Mouse (Mus musculus) midbrain, embryonic 15.5 days (tissue): ENCODE data around the gene Arhgap28. TPM values are rescaled to one million over a fixed set of nuclear protein-coding genes. Genes with fewer than 3 reads are reported as not detected.

ENCODE experiments used
- ATAC-seq: fragments of 200-750 bp; cut with Nextera tagmentation; replicated peaks from 2 replicates; pipeline ENCODE4 v1.8.0; 2017; ENCODE audit warnings: moderate TSS enrichment
- H3K27ac ChIP-seq: fragments of 300-500 bp; sonication (generic); 2 replicates; pipeline ENCODE4 v1.5.1; 2015; ENCODE audit warnings: mild to moderate bottlenecking, inconsistent platforms
- H3K27me3 ChIP-seq: fragments of 300-500 bp; sonication (generic); replicated peaks from 2 replicates; pipeline ENCODE4 v1.6.1; 2015; ENCODE audit warnings: inconsistent platforms
- H3K36me3 ChIP-seq: fragments of 300-500 bp; sonication (generic); replicated peaks from 2 replicates; pipeline ENCODE4 v1.6.1; 2015; ENCODE audit warnings: inconsistent platforms
- H3K4me1 ChIP-seq: fragments of 300-500 bp; sonication (generic); 2 replicates; pipeline ENCODE4 v1.6.1; 2015; ENCODE audit warnings: inconsistent platforms
- H3K4me2 ChIP-seq: fragments of 300-500 bp; sonication (generic); 2 replicates; pipeline ENCODE4 v1.6.1; 2015; ENCODE audit warnings: inconsistent platforms, mild to moderate bottlenecking, moderate library complexity
- H3K4me3 ChIP-seq: fragments of 300-500 bp; sonication (generic); 2 replicates; pipeline ENCODE4 v1.5.1; 2015; ENCODE audit warnings: mild to moderate bottlenecking, inconsistent platforms
- H3K9ac ChIP-seq: fragments of 300-500 bp; sonication (generic); 2 replicates; pipeline ENCODE4 v1.6.1; 2015; ENCODE audit warnings: mild to moderate bottlenecking, inconsistent platforms
- H3K9me3 ChIP-seq: fragments of 300-500 bp; sonication (generic); 2 replicates; pipeline ENCODE4 v1.6.1; 2016; ENCODE audit warnings: inconsistent platforms
- WGBS: fragments of 180-500 bp; shearing (Covaris S2); methylation state at CpG from one replicate; pipeline ENCODE4 v1.1.7; 2015; ENCODE audit warnings: mixed read lengths; 5-methylcytosine and 5-hydroxymethylcytosine counted together
- polyA plus RNA-seq: library from polyadenylated mRNA; unstranded; fragments of >200 nt; fragmentation: Nextera tagmentation; extraction: Ambion mirVana; gene quantifications from 2 replicates; pipeline ENCODE4 v1.2.1, GENCODE M21; 2015

The Arhgap28 gene
- polyA plus RNA-seq, 1 experiment from 2014 or later: 7.3 TPM

DNA sequence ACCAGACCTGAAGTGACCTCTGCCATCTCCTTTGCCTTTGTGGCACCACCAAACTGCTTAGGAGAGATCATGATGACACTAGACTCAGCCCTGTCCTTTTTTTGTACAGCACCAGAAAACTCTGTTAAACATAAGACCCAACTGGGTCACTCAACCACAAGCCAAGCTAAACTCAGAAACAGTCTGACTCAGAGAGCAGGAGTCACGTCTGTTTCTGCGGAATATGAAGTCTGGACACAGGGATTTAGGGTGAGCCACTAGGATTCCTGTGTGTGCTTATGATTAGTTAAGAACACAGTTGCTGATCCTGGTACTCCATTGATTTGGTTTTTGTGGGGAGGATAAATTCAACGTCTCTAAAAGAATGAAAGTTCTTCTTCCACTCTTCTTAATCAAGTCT is 23.3 kb downstream of the Arhgap28 start:
- Histone ChIP-seq H3K9me3 (no peaks in the 10 kb centered on the region), H3K4me2 (no peak overlapping the region), H3K4me1 (no peaks in the 10 kb centered on the region), H3K4me3 (no peak overlapping the region), H3K27me3 (no peaks in the 10 kb centered on the region), H3K27ac (no peak overlapping the region), H3K36me3 (no peaks in the 10 kb centered on the region), H3K9ac (no peak overlapping the region)
- WGBS: 87% methylated on average over 3 of the region's 3 CpGs
- no peak for ATAC-seq

DNA sequence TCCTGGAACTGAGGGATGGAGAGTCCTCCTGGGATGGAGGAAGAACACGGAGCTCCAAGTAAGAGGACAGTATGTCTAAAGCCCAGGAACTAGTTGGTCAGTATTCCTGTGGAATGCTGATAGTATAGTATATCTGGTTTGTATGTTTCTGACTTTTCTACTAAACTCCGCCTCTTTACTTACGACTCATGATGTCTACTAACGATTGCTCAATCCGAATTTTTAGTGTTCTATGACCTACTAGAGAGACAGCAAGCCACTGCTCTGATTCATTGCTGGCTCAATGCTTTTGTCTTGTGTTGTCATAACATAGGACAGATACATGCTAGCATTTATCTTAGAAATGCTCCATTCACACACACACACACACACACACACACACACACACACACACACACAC is 24.7 kb downstream of the Arhgap28 start:
- Histone ChIP-seq H3K4me1 (no peaks in the 10 kb centered on the region), H3K4me2 (no peak overlapping the region), H3K27ac (no peak overlapping the region), H3K36me3 (no peaks in the 10 kb centered on the region), H3K4me3 (no peak overlapping the region), H3K27me3 (no peaks in the 10 kb centered on the region), H3K9me3 (no peaks in the 10 kb centered on the region), H3K9ac (no peak overlapping the region)
- ATAC-seq: no peak
- 90% methylated on average over 5 of the region's 5 CpGs for WGBS

DNA sequence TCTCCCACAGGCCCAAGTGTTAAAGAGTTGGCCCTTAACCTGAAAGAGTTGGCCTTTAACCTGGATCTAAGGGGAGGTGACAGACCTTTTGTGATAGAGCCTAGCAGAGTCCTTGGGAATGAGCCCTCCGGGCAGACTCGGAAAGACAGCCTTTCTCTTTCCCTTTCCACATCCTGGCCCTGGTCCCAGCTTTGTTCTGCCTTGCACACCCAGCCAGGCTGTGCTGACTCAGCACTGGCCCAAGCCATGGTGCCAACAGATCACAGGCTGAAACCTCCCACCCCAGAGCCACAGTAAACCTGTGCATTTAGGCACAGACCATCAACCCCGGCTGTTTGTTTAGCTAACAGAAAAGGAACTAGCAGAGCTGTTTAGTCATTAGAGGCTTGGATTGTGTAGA is 25.1 kb downstream of the Arhgap28 start:
- 68% methylated on average over 3 of the region's 3 CpGs for WGBS
- Histone ChIP-seq H3K27me3 (no peaks in the 10 kb centered on the region), H3K9ac (no peak overlapping the region), H3K4me1 (no peaks in the 10 kb centered on the region), H3K4me2 (no peak overlapping the region), H3K9me3 (no peaks in the 10 kb centered on the region), H3K27ac (no peak overlapping the region), H3K36me3 (no peaks in the 10 kb centered on the region), H3K4me3 (no peak overlapping the region)
- no peak for ATAC-seq

DNA sequence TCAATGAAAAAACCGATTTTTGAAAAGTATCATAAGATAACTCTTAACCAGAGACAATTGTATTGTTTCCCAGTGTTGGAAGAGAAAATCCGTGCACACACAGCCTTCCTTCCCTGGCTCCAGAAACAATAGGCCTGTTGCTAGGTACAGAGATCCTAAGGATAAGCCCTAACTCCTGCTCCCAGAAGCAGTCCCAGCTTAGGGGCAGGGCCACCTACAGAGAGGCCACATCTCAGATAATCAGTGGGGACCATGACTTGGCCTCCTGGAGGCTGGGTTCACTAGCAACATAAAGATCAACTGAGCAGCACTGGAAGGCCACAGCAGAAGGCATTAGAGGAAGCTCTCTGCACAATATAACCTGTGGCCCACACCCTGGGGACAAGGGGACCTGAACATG is 27.5 kb downstream of the Arhgap28 start:
- Histone ChIP-seq H3K27me3 (no peaks in the 10 kb centered on the region), H3K4me2 (no peak overlapping the region), H3K4me3 (no peak overlapping the region), H3K9me3 (no peaks in the 10 kb centered on the region), H3K36me3 (no peaks in the 10 kb centered on the region), H3K4me1 (no peaks in the 10 kb centered on the region), H3K9ac (no peak overlapping the region), H3K27ac (no peak overlapping the region)
- ATAC-seq: no peak
- WGBS: 5% methylated on average over 2 of the region's 2 CpGs

DNA sequence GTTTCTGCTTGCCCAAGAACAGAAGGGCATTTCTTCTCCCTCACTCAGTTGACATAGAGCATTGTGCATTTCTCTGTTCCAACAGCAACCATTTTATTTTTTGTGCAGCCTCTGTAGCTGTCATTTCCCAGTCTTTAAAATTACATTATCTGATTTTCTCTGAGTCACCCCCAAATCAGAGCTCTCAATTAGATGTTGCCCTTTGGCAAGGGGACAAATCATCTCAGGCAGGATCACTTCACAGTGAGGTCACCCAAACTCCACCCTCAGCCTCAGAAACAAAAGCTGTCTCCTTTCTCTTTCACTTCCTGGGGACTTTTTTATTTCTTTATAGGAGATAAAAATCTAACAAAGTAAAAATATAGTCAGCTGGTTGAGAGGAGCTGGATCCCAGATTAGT is 27.9 kb downstream of the Arhgap28 start:
- Histone ChIP-seq H3K36me3 (no peaks in the 10 kb centered on the region), H3K4me3 (no peak overlapping the region), H3K9me3 (no peaks in the 10 kb centered on the region), H3K27me3 (no peaks in the 10 kb centered on the region), H3K27ac (no peak overlapping the region), H3K4me1 (no peaks in the 10 kb centered on the region), H3K4me2 (no peak overlapping the region), H3K9ac (no peak overlapping the region)
- ATAC-seq: no peak

DNA sequence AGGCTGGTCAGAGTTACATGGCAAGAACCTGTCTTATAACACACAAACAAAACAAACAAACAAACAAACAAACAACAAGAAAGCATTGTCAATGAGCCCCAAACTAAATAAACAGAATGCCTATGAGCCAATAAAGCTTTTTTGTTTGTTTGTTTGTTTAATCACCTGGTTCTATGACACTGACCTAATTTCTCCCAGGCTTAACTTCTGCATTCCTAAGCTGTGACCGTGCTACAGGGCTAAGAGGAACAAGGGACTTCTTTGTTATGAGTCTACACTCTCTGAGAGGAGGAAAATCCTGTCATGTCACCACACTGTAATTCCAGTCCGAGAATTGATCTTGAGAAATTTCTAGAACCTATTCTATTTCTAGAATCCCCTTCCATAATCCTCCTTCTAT is 29.2 kb downstream of the Arhgap28 start:
- no peak for ATAC-seq
- 63% methylated on average over 2 of the region's 2 CpGs for WGBS

DNA sequence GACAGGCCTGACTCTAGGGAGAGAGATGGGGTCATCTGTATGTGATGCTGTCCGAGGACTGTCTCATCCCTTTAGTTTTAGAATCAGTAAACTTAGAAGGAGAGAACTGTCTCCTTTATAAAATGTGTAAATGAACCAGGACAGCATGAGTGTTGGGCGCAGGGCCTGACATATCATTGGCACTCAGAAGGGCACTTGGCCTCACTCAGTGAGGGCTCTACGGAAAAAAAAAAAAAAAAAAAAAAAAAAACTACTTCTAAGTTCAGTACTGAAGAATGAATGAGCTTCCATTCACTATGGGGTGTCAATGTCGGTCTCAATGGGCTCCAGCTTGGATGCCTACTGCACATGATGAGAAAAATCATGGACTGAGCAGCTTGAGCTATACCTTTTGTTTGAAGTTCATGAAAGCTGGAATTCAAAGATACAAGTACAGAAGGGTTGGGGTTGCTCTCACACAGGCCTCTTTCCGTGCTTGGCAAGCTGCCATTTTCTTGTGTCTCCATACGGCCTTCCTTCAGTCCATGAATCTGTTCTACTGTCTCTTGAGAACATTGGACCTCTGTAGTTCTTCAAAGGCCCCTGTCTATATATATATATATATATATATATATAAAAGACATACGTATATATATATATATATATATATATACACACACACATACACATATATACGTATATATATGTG is 36.9 kb downstream of the Arhgap28 start:
- no peaks in the 10 kb centered on the region for H3K9me3 ChIP-seq
- no peak overlapping the region for H3K4me2 ChIP-seq
- 83% methylated on average over 8 of the region's 8 CpGs for WGBS
- no peak overlapping the region for H3K9ac ChIP-seq
- no peak overlapping the region for H3K4me3 ChIP-seq
- H3K36me3 ChIP-seq: no peaks in the 10 kb centered on the region
- H3K27ac ChIP-seq: no peak overlapping the region
- no peak for ATAC-seq
- no peaks in the 10 kb centered on the region for H3K4me1 ChIP-seq
- H3K27me3 ChIP-seq: no peaks in the 10 kb centered on the region

More for the DNA sequence above, 29.2 kb downstream of the Arhgap28 start:
- H3K4me3 ChIP-seq: no peak overlapping the region
- H3K27ac ChIP-seq: no peak overlapping the region
- no peaks in the 10 kb centered on the region for H3K9me3 ChIP-seq
- H3K9ac ChIP-seq: no peak overlapping the region
- no peak overlapping the region for H3K4me2 ChIP-seq
- H3K36me3 ChIP-seq: no peaks in the 10 kb centered on the region
- no peaks in the 10 kb centered on the region for H3K4me1 ChIP-seq
- H3K27me3 ChIP-seq: no peaks in the 10 kb centered on the region

DNA sequence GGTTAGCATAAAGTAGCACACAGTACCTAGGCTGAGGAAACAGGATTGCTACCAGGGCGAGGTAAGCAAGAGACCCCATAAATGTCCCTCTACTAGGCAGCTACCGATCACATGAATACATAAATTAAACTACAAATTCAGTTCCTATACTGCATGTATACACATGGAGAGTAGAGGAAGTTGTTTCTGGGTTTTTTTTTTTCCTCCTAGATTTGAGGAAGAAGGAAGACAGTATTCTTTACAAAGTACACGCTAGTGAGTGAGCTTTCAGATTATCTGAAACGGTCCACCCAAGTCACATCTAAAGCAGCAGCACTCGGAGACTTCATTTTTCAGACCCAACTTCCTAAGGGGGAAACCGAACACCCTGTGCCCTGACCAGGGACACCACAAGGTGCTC is 41.1 kb downstream of the Arhgap28 start:
- Histone ChIP-seq H3K4me2 (no peak overlapping the region), H3K9ac (no peak overlapping the region), H3K27ac (no peak overlapping the region), H3K9me3 (no peaks in the 10 kb centered on the region), H3K36me3 (no peaks in the 10 kb centered on the region), H3K4me1 (no peaks in the 10 kb centered on the region), H3K27me3 (no peaks in the 10 kb centered on the region), H3K4me3 (no peak overlapping the region)
- no peak for ATAC-seq
- 95% methylated on average over 6 of the region's 6 CpGs for WGBS

DNA sequence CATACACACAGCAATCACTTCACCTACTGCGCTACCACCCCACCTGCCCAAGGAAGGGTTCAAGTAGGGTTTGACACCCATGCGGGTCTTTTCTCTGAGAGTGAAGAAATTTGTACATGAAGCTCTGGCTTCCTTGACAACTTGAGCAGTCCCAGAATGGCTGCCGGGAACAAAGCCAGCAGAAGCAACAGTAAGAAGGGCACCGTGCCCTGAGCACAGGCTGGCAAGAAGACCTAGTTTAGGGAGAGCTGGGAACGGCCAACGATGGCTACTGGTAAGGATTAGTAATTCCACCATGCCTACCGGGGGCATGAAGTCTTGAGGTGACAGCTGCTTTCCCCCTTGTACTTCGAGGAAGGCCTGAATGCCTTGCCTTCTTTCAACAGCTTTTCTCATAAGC is 41.9 kb downstream of the Arhgap28 start:
- Histone ChIP-seq H3K9ac (no peak overlapping the region), H3K4me2 (no peak overlapping the region), H3K27ac (no peak overlapping the region), H3K4me3 (no peak overlapping the region), H3K27me3 (no peaks in the 10 kb centered on the region), H3K36me3 (no peaks in the 10 kb centered on the region), H3K4me1 (no peaks in the 10 kb centered on the region), H3K9me3 (no peaks in the 10 kb centered on the region)
- 87% methylated on average over 8 of the region's 8 CpGs for WGBS
- ATAC-seq: no peak

DNA sequence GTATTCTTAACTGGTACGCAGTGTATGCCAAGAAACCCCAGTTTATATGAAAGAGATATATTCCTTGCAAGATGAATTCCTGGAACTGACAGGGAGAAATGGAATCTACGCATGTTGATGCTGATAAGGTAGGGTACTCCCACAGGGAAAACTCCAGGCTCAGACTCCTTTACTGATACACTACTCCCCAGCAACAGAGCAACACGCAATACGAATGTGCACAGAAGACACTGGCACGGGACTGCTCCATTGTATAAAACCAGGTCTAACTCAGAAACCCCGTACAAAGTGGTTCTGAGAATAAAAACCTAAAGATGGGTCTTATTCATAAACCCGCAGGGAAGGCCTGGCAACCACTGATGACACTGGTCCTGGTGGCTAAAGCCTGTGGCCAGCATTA is 45.0 kb downstream of the Arhgap28 start:
- no peak for ATAC-seq
- H3K27me3 ChIP-seq: no peaks in the 10 kb centered on the region
- H3K4me1 ChIP-seq: no peaks in the 10 kb centered on the region
- no peak overlapping the region for H3K27ac ChIP-seq
- no peak overlapping the region for H3K4me3 ChIP-seq
- no peak overlapping the region for H3K9ac ChIP-seq
- H3K9me3 ChIP-seq: no peaks in the 10 kb centered on the region
- WGBS: 92% methylated on average over 7 of the region's 7 CpGs
- H3K4me2 ChIP-seq: no peak overlapping the region
- no peaks in the 10 kb centered on the region for H3K36me3 ChIP-seq

DNA sequence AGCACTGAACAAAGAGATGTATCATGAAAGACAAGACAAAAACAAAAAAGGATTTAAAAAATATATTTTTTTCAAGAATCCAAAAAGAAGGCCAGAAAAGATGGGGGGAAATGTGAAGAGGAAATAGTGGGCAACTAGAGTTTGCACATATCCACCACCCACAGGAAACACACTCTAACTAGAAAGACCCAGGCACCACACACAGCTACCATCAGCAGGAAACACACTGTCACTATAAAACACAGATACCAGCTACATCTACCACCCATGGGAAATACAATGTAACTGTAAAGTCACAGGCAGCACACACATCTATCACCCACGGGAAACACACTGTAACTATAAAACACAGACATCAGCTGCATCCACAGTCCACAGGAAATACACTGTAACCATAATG is 46.3 kb downstream of the Arhgap28 start:
- no peaks in the 10 kb centered on the region for H3K4me1 ChIP-seq
- no peak for ATAC-seq
- no peak overlapping the region for H3K27ac ChIP-seq
- H3K36me3 ChIP-seq: no peaks in the 10 kb centered on the region
- 76% methylated on average over 1 of the region's 1 CpGs for WGBS
- H3K27me3 ChIP-seq: no peaks in the 10 kb centered on the region
- no peak overlapping the region for H3K4me3 ChIP-seq
- H3K9ac ChIP-seq: no peak overlapping the region
- no peak overlapping the region for H3K4me2 ChIP-seq
- H3K9me3 ChIP-seq: no peaks in the 10 kb centered on the region

DNA sequence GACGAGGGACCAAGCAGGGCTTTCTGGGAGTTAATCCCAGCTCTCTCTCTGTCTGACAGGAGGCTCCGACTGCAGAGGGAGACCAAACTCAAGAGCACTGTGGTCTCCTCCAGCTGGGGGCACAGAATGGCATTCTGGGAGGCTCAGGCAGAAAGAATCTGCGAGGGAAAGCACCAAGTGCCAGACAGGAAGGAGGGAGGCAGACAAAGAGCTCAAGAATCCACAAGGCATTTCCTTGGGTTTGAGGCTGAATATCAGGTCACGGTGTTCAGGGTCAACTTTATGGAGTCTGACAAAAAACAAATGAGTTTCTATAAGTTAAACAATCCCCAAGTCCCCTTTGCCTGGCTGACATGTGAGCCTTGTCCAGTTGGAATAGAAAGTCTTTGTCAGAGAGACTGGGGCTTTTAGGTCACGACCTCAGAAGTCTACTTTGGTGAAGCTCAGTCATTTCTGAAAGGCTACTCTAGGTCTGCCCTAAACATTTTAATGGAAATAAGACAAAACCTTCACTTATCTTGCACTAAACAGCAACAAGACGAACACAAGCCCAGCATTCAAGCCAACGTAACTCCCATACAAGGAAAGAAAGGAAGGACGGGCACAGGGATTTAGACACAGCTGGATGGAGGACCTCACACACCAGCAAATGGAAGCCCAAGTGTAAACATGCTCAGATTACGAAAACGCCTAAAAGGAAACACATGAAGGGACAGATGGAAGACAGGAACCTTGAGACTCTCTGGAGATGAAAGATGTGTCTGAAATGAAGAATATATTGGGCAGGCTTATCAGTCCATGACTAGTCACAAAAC is 47.8 kb downstream of the Arhgap28 start:
- 34% methylated on average over 10 of the region's 10 CpGs for WGBS
- no peak for ATAC-seq
- H3K4me3 ChIP-seq: no peak overlapping the region
- no peak overlapping the region for H3K27ac ChIP-seq
- no peak overlapping the region for H3K9ac ChIP-seq
- H3K36me3 ChIP-seq: no peaks in the 10 kb centered on the region
- no peaks in the 10 kb centered on the region for H3K4me1 ChIP-seq
- no peaks in the 10 kb centered on the region for H3K27me3 ChIP-seq
- no peak overlapping the region for H3K4me2 ChIP-seq
- no peaks in the 10 kb centered on the region for H3K9me3 ChIP-seq

DNA sequence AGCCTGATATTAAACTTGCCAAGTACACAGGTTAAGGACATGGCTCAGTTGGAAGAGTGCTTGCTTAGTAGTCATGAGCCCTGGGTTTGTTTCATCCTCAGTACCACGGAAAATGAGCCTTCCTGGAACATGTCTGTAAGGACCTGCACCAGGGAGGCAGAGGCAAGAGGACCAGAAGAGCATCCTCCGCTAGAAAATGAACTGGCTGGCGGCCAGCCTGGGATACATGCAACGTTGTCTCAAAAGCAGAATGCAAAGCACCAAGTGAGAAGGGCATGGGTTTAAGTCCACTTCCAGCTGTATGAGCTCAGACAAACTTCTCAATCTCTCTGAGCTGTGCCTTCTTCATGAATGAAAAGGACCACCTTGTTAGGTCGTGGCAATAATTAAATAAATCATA is 49.0 kb downstream of the Arhgap28 start:
- Histone ChIP-seq H3K4me1 (no peaks in the 10 kb centered on the region), H3K27me3 (no peaks in the 10 kb centered on the region), H3K4me3 (no peak overlapping the region), H3K9ac (no peak overlapping the region), H3K27ac (no peak overlapping the region), H3K9me3 (no peaks in the 10 kb centered on the region), H3K36me3 (no peaks in the 10 kb centered on the region), H3K4me2 (no peak overlapping the region)
- ATAC-seq: no peak
- WGBS: 91% methylated on average over 5 of the region's 5 CpGs
